Mouse (Mus musculus): ENCODE results near the gene Tmem131. TPM values are rescaled to one million over a fixed set of nuclear protein-coding genes. Genes with fewer than 3 reads are reported as not detected.
"Not testable (repeated sequence)": the region's sequence is repeated elsewhere in the genome, so short reads cannot be mapped to it uniquely, and the experiment has no call there.

Gene Tmem131
- total RNA-seq, 2 experiments from 2014 or later = 25.2 to 30.5 TPM

GRCm38 (mm10) chr1:36922623-36923421 is 20.6 kb downstream of the Tmem131 start:
- DNase-seq = no peak
- intact Hi-C loops (cut with DNase I; ENCODE audit: low total_unique reads) = loop anchor here (10.0 kb wide), 1 partner anchor 212 kb away; no protein-coding TSS in a partner anchor

- no peak for DNase-seq
- intact Hi-C loops (cut with DNase I; ENCODE audit: low total_unique reads) = loop anchor here (10.0 kb wide), 1 partner anchor 213 kb away; no protein-coding TSS in a partner anchor
These were observed 21.7 kb downstream of the Tmem131 start for GRCm38 (mm10) chr1:36921614-36922393.

GRCm38 (mm10) chr1:36920726-36921125 is 22.7 kb downstream of the Tmem131 start:
- DNase-seq = peak; percentile 31

GRCm38 (mm10) chr1:36920154-36920716 is 23.2 kb downstream of the Tmem131 start:
- peak; percentile 35 for DNase-seq
- intact Hi-C loops (cut with DNase I; ENCODE audit: low total_unique reads) = loop anchor here (10.0 kb wide), 1 partner anchor 215 kb away; no protein-coding TSS in a partner anchor

More at GRCm38 (mm10) chr1:36920726-36921125, 22.7 kb downstream of the Tmem131 start:
- intact Hi-C loops (cut with DNase I; ENCODE audit: low total_unique reads) = loop anchor here (10.0 kb wide), 1 partner anchor 214 kb away; no protein-coding TSS in a partner anchor

- intact Hi-C loops (cut with DNase I; ENCODE audit: low total_unique reads) = loop anchor here (10.0 kb wide), 1 partner anchor 215 kb away; no protein-coding TSS in a partner anchor
- no peak for DNase-seq
These were observed 23.7 kb downstream of the Tmem131 start for GRCm38 (mm10) chr1:36919728-36920127.

GRCm38 (mm10) chr1:36917423-36917822 is 26.0 kb downstream of the Tmem131 start:
- DNase-seq = no peak
- intact Hi-C loops (cut with DNase I; ENCODE audit: low total_unique reads) = no loop called here

- intact Hi-C loops (cut with DNase I; ENCODE audit: low total_unique reads) = no loop called here
- DNase-seq = no peak
These were observed 28.3 kb downstream of the Tmem131 start for GRCm38 (mm10) chr1:36915200-36915580.

- no peak for DNase-seq
- intact Hi-C loops (cut with DNase I; ENCODE audit: low total_unique reads) = no loop called here
These were observed 28.8 kb downstream of the Tmem131 start for GRCm38 (mm10) chr1:36914455-36915199.

- no peak for DNase-seq
- intact Hi-C loops (cut with DNase I; ENCODE audit: low total_unique reads) = no loop called here
These were observed 29.7 kb downstream of the Tmem131 start for GRCm38 (mm10) chr1:36913806-36914205.

- intact Hi-C loops (cut with DNase I; ENCODE audit: low total_unique reads) = no loop called here
- DNase-seq = no peak
These were observed 31.2 kb downstream of the Tmem131 start for GRCm38 (mm10) chr1:36912239-36912638.

GRCm38 (mm10) chr1:36911603-36912002 is 31.9 kb downstream of the Tmem131 start:
- intact Hi-C loops (cut with DNase I; ENCODE audit: low total_unique reads) = no loop called here
- no peak for DNase-seq

- DNase-seq = no peak
- intact Hi-C loops (cut with DNase I; ENCODE audit: low total_unique reads) = no loop called here
These were observed 33.1 kb downstream of the Tmem131 start for GRCm38 (mm10) chr1:36910397-36910796.

GRCm38 (mm10) chr1:36909965-36910364 is 33.5 kb downstream of the Tmem131 start:
- intact Hi-C loops (cut with DNase I; ENCODE audit: low total_unique reads); DNase-seq: not testable (repeated sequence)

- intact Hi-C loops (cut with DNase I; ENCODE audit: low total_unique reads) = no loop called here
- no peak for DNase-seq
These were observed 38.2 kb downstream of the Tmem131 start for GRCm38 (mm10) chr1:36905216-36905615.

GRCm38 (mm10) chr1:36904489-36904888 is 39.0 kb downstream of the Tmem131 start:
- intact Hi-C loops (cut with DNase I; ENCODE audit: low total_unique reads) = no loop called here
- DNase-seq = no peak

GRCm38 (mm10) chr1:36904084-36904451 is 39.4 kb downstream of the Tmem131 start:
- DNase-seq = no peak
- intact Hi-C loops (cut with DNase I; ENCODE audit: low total_unique reads) = no loop called here

- intact Hi-C loops (cut with DNase I; ENCODE audit: low total_unique reads) = no loop called here
- DNase-seq = no peak
These were observed 39.9 kb downstream of the Tmem131 start for GRCm38 (mm10) chr1:36903376-36904083.

- DNase-seq = no peak
- intact Hi-C loops (cut with DNase I; ENCODE audit: low total_unique reads) = no loop called here
These were observed 40.7 kb downstream of the Tmem131 start for GRCm38 (mm10) chr1:36902533-36903315.
